Mouse (Mus musculus) stomach, embryonic 16.5 days (tissue): ENCODE data around the gene Kbtbd8. TPM values are rescaled to one million over a fixed set of nuclear protein-coding genes. Genes with fewer than 3 reads are reported as not detected.

Source experiments
- ATAC-seq: fragments of 200-750 bp; cut with Nextera tagmentation; 2 replicates; pipeline ENCODE4 v1.8.0; 2017; ENCODE audit warnings: moderate number of reproducible peaks, moderate TSS enrichment; ENCODE audit not compliant: insufficient read depth, low FRiP score
- H3K27ac ChIP-seq: fragments of 300-500 bp; sonication (generic); 2 replicates; pipeline ENCODE4 v1.5.1; 2014; ENCODE audit warnings: low read length
- H3K27me3 ChIP-seq: fragments of 300-500 bp; sonication (generic); 2 replicates; pipeline ENCODE4 v1.6.1; 2014; ENCODE audit warnings: low read length, control low read depth, mixed read lengths; ENCODE audit not compliant: control insufficient read depth, insufficient read depth
- H3K36me3 ChIP-seq: fragments of 300-500 bp; sonication (generic); 2 replicates; pipeline ENCODE4 v1.6.1; 2014; ENCODE audit warnings: low read length; ENCODE audit not compliant: control insufficient read depth, insufficient read depth
- H3K4me1 ChIP-seq: fragments of 300-500 bp; sonication (generic); 2 replicates; pipeline ENCODE4 v1.6.1; 2014; ENCODE audit warnings: low read length, control low read depth, mixed read lengths; ENCODE audit not compliant: control insufficient read depth, insufficient read depth
- H3K4me2 ChIP-seq: fragments of 300-500 bp; sonication (generic); 2 replicates; pipeline ENCODE4 v1.6.1; 2014; ENCODE audit warnings: low read depth, low read length, mixed read lengths
- H3K4me3 ChIP-seq: fragments of 300-500 bp; sonication (generic); replicated peaks from 2 replicates; pipeline ENCODE4 v1.5.1; 2014; ENCODE audit warnings: mild to moderate bottlenecking, low read length
- H3K9ac ChIP-seq: fragments of 300-500 bp; sonication (generic); 2 replicates; pipeline ENCODE4 v1.6.1; 2014; ENCODE audit warnings: low read length
- H3K9me3 ChIP-seq: fragments of 300-500 bp; sonication (generic); replicated peaks from 2 replicates; pipeline ENCODE4 v1.6.1; 2016; ENCODE audit warnings: low read length, control low read depth; ENCODE audit not compliant: control insufficient read depth
- WGBS: fragments of 180-500 bp; shearing (Covaris S2); extraction: QIAGEN DNeasy Blood & Tissue Kit; methylation state at CpG from one replicate; pipeline ENCODE4 v1.1.7; 2014; 5-methylcytosine and 5-hydroxymethylcytosine counted together
- polyA plus RNA-seq: library from polyadenylated mRNA; unstranded; fragments of >200 nt; fragmentation: Nextera tagmentation; extraction: Ambion mirVana; gene quantifications from 2 replicates; pipeline ENCODE4 v1.2.1, GENCODE M21; 2015

Gene Kbtbd8
- polyA plus RNA-seq, 1 experiment from 2014 or later: 4.2 TPM

GRCm38 (mm10) chr6:95109691-95110450 is 7.2 kb upstream of the Kbtbd8 start:
- no peak overlapping the region for H3K4me2 ChIP-seq
- WGBS: 89% methylated on average over 6 of the region's 6 CpGs
- no peak overlapping the region for H3K27ac ChIP-seq
- H3K4me1 ChIP-seq: no peaks in the 10 kb centered on the region
- H3K27me3 ChIP-seq: no peaks in the 10 kb centered on the region
- no peak overlapping the region for H3K9ac ChIP-seq
- H3K36me3 ChIP-seq: no peaks in the 10 kb centered on the region
- no peak for ATAC-seq
- no peaks in the 10 kb centered on the region for H3K9me3 ChIP-seq
- H3K4me3 ChIP-seq: no peak overlapping the region

GRCm38 (mm10) chr6:95112015-95112414 is 5.0 kb upstream of the Kbtbd8 start:
- Histone ChIP-seq H3K27ac (no peak overlapping the region), H3K9me3 (no peaks in the 10 kb centered on the region), H3K4me3 (no peak overlapping the region), H3K36me3 (no peaks in the 10 kb centered on the region), H3K4me2 (peak overlapping the region; percentile 20; the same call in 1 of the 2 replicates), H3K4me1 (no peaks in the 10 kb centered on the region), H3K9ac (no peak overlapping the region), H3K27me3 (no peaks in the 10 kb centered on the region)
- no peak for ATAC-seq
- 61% methylated on average over 5 of the region's 5 CpGs for WGBS

GRCm38 (mm10) chr6:95116513-95116912 is 527 bp upstream of the Kbtbd8 start:
- H3K36me3 ChIP-seq: no peaks in the 10 kb centered on the region
- no peak overlapping the region for H3K27ac ChIP-seq
- ATAC-seq: no peak
- no peaks in the 10 kb centered on the region for H3K9me3 ChIP-seq
- 61% methylated on average over 8 of the region's 8 CpGs for WGBS
- no peak overlapping the region for H3K4me3 ChIP-seq
- no peaks in the 10 kb centered on the region for H3K27me3 ChIP-seq
- no peak overlapping the region for H3K4me2 ChIP-seq
- no peak overlapping the region for H3K9ac ChIP-seq
- no peaks in the 10 kb centered on the region for H3K4me1 ChIP-seq

GRCm38 (mm10) chr6:95117614-95118541 is 838 bp downstream of the Kbtbd8 start:
- Histone ChIP-seq H3K9me3 (no peaks in the 10 kb centered on the region), H3K9ac (peak overlapping the region; percentile 78), H3K27me3 (no peaks in the 10 kb centered on the region), H3K36me3 (no peaks in the 10 kb centered on the region), H3K4me3 (peak overlapping the region; percentile 78), H3K4me2 (peak overlapping the region; percentile 86), H3K4me1 (no peaks in the 10 kb centered on the region), H3K27ac (peak overlapping the region; percentile 76)
- peak; percentile 100 for ATAC-seq
- under 1% methylated on average over 90 of the region's 103 CpGs for WGBS

- Histone ChIP-seq H3K27ac (no peak overlapping the region), H3K36me3 (no peaks in the 10 kb centered on the region), H3K4me1 (no peaks in the 10 kb centered on the region), H3K9me3 (no peaks in the 10 kb centered on the region), H3K4me2 (no peak overlapping the region), H3K9ac (no peak overlapping the region), H3K4me3 (no peak overlapping the region), H3K27me3 (no peaks in the 10 kb centered on the region)
- no peak for ATAC-seq
- WGBS: 90% methylated on average over 3 of the region's 3 CpGs
Measured at GRCm38 (mm10) chr6:95119389-95119788, 2.3 kb downstream of the Kbtbd8 start.

- H3K4me1 ChIP-seq: no peaks in the 10 kb centered on the region
- no peak overlapping the region for H3K27ac ChIP-seq
- H3K27me3 ChIP-seq: no peaks in the 10 kb centered on the region
- WGBS: 29% methylated on average over 6 of the region's 6 CpGs
- no peak overlapping the region for H3K4me3 ChIP-seq
- no peak for ATAC-seq
- H3K9ac ChIP-seq: no peak overlapping the region
- H3K4me2 ChIP-seq: no peak overlapping the region
- H3K9me3 ChIP-seq: no peaks in the 10 kb centered on the region
- H3K36me3 ChIP-seq: no peaks in the 10 kb centered on the region
Measured at GRCm38 (mm10) chr6:95149931-95150534, 33.0 kb downstream of the Kbtbd8 start.

GRCm38 (mm10) chr6:95150885-95151284 is 33.8 kb downstream of the Kbtbd8 start:
- ATAC-seq: no peak

GRCm38 (mm10) chr6:95151563-95151962 is 34.5 kb downstream of the Kbtbd8 start:
- H3K27ac ChIP-seq: no peak overlapping the region
- no peaks in the 10 kb centered on the region for H3K9me3 ChIP-seq
- WGBS: 70% methylated on average over 2 of the region's 2 CpGs
- no peaks in the 10 kb centered on the region for H3K4me1 ChIP-seq
- H3K4me3 ChIP-seq: no peak overlapping the region
- no peak overlapping the region for H3K4me2 ChIP-seq
- ATAC-seq: no peak
- H3K27me3 ChIP-seq: no peaks in the 10 kb centered on the region
- no peak overlapping the region for H3K9ac ChIP-seq
- no peaks in the 10 kb centered on the region for H3K36me3 ChIP-seq

More at GRCm38 (mm10) chr6:95150885-95151284, 33.8 kb downstream of the Kbtbd8 start:
- H3K4me3 ChIP-seq: no peak overlapping the region
- no peaks in the 10 kb centered on the region for H3K36me3 ChIP-seq
- 91% methylated on average over 4 of the region's 4 CpGs for WGBS
- H3K27me3 ChIP-seq: no peaks in the 10 kb centered on the region
- no peak overlapping the region for H3K4me2 ChIP-seq
- H3K9me3 ChIP-seq: no peaks in the 10 kb centered on the region
- H3K27ac ChIP-seq: no peak overlapping the region
- no peak overlapping the region for H3K9ac ChIP-seq
- H3K4me1 ChIP-seq: no peaks in the 10 kb centered on the region

GRCm38 (mm10) chr6:95163965-95164364 is 46.9 kb downstream of the Kbtbd8 start:
- Histone ChIP-seq H3K4me3 (no peak overlapping the region), H3K4me2 (no peak overlapping the region), H3K9me3 (no peaks in the 10 kb centered on the region), H3K27ac (no peak overlapping the region), H3K9ac (no peak overlapping the region), H3K4me1 (peaks cover 8% of the 10 kb centered on the region), H3K36me3 (no peaks in the 10 kb centered on the region), H3K27me3 (no peaks in the 10 kb centered on the region)
- WGBS: 20% methylated on average over 4 of the region's 4 CpGs
- ATAC-seq: peak; percentile 58; the same call in 1 of the 2 replicates
